Mouse (Mus musculus): ENCODE data around the gene Polg2. TPM values are rescaled to one million over a fixed set of nuclear protein-coding genes. Genes with fewer than 3 reads are reported as not detected.
"Not testable (repeated sequence)": the region's sequence is repeated elsewhere in the genome, so short reads cannot be mapped to it uniquely, and the experiment has no call there.

Gene Polg2
- 1 to 10 TPM; 3.1 to 3.4 TPM for total RNA-seq (2021)

DNA sequence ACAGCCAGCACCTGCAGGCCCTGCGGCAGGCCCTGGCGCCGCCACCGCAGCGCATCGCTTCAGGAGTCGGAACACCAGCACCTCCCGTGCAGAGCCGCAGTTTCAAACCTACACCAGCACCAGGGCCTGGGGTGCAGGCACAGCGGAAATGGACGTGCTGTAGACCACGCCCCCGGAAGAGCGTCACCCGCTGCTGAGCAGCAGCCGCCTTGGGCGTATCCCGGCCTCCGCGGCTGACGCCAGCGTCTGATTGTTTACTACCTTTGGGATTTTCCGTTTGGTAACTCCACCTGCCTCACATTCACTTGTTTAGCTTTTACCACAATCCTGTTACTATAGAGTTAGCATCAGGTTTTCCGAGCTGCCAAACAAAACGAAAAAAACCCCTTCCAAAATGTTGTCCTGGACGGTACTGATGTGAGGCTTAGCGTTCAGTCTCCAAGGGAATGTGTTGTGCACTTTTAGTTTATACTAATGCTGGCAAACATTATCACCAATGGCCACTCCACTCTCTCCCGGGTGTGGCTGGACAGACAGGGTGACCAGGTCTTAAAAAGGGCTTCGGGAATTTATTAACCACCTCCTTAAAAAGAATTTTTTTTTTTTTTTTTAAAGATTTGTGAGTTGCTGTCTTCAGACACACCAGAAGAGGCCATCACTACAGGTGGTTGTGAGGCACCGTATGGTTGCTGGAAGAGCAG lies at the start of gene Polg2:
TSS of gene Polg2 (minus strand) at position 150 of the 701 bp plus-strand sequence.
- peak; percentile 91 for DNase-seq

- DNase-seq = no peak
Measured at GRCm38 (mm10) chr11:106828079-106828478, 48.7 kb upstream of the Polg2 start.

- DNase-seq = no peak
Measured at GRCm38 (mm10) chr11:106824403-106824802, 45.1 kb upstream of the Polg2 start.

GRCm38 (mm10) chr11:106823741-106824140 lies 44.4 kb upstream of the Polg2 start:
- DNase-seq = no peak

GRCm38 (mm10) chr11:106822911-106823310 lies 43.6 kb upstream of the Polg2 start:
- no peak for DNase-seq

- no peak for DNase-seq
Measured at GRCm38 (mm10) chr11:106822491-106822890, 43.2 kb upstream of the Polg2 start.

GRCm38 (mm10) chr11:106821397-106821796 lies 42.1 kb upstream of the Polg2 start:
- no peak for DNase-seq

GRCm38 (mm10) chr11:106820972-106821371 lies 41.6 kb upstream of the Polg2 start:
- DNase-seq = peak; percentile 77

- DNase-seq = no peak
Measured at GRCm38 (mm10) chr11:106820252-106820651, 40.9 kb upstream of the Polg2 start.

- no peak for DNase-seq
Measured at GRCm38 (mm10) chr11:106819595-106819994, 40.3 kb upstream of the Polg2 start.

- DNase-seq = peak; percentile 46
Measured at GRCm38 (mm10) chr11:106818341-106818740, 39.0 kb upstream of the Polg2 start.

DNA sequence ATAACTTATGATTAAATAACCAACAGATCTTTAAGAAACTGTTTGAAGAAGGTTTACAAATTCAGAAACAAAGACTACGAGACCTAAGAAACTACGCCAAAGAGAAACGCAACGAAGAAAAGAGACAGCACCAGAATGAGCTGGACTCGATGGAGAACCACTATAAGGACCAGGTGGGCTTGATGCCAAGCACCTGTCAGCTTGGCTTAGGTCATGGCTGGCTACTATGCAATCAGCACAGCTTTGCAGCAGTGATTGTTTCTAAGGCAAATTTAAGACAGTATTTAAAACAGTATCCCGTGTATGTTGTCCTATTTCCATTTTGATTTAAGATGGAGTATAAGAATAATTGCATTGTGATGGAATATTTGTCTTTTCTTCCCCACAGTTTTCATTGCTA lies 38.5 kb upstream of the Polg2 start:
- DNase-seq = no peak

GRCm38 (mm10) chr11:106817156-106817555 lies 37.8 kb upstream of the Polg2 start:
- DNase-seq = no peak

GRCm38 (mm10) chr11:106816316-106816715 lies 37.0 kb upstream of the Polg2 start:
- no peak for DNase-seq

DNA sequence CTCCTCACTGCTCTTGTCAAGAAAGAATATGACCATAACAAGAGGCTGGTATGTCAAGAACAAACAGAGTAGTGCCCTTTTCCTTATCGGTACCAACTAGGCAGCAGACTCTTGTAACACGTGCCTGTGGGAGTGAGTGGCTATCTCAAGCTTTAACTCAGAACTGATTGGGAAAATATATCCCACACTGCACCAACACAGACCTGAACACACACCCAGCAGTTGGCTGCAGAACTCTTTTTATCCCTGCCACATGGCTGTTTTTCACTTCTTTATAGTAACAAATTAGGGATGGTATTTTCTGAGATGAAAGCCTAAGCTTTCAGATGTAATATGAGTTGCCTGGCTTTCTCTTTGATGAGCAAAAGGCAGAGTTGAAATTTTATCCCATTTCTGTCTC lies 36.4 kb upstream of the Polg2 start:
- DNase-seq = no peak

GRCm38 (mm10) chr11:106815331-106815730 lies 36.0 kb upstream of the Polg2 start:
- no peak for DNase-seq

DNA sequence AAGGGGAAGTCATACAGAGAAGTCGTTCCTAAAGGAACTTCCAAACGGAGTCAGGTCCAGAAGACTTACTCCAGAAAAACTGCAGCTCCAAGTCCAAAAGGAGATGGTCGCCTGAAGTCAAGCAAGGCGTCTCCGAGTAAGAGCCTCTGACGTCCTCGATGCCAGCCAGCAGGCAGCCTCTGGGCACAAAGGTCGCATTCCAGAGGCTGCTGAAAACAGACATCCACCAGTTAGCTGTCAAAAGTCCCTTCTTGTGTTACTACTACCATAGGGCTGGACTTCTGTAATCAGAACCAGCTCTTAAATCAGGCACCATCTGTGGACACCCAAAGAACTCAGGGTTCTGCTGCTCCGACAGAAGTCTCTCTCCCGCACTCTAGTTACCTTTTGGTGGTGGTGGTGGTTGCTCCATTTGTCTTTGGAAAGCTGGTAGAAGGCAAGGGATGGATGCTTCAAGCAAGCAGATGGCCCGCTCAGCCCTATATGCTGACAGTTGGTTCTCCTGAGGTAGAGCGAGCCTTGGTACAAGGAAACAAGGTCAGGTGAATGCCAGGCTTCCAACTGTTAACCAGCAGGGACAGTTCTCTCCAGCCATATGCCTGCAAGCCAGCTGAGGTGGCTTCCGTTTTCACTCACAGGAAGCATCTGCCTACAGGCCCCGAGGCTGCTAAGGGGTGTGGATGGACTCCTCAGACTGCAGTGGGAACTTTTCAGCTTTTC lies 35.4 kb upstream of the Polg2 start:
- no peak for DNase-seq

DNA sequence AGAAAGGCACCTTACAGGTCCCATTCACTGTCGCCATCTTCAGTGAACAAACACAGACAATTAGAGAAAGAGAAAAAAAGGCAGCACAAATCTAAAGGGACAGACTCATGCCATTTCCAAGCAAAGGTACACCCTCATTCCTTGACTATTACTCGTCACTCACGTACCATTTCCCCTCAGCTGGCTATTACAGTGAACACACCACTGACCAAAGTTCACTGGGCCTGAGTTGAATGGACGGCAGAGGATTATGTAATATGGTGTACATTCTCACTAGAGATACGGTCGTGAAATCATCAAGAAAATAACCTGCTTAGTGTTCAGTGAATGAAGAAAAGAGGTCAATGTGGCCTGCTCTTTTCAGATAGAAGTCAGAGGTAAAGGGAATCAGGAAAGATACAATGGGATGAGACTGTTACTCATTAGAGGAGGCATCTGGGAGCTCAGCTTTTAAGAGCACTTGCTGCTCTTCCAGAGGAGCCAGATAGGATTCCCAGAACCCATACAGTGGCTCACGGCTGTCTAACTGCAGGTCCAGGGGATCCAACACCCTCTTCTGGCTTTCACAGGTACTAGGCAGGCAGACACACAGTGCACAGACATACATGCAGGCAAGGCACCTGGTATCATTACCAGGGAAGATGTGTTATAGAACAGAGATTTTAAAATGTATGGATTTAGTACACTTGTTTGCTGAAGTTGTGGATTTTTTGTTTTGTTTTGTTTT lies 33.2 kb upstream of the Polg2 start:
- no peak for DNase-seq

GRCm38 (mm10) chr11:106807442-106807841 lies 28.1 kb upstream of the Polg2 start:
- not testable (repeated sequence) for DNase-seq

DNA sequence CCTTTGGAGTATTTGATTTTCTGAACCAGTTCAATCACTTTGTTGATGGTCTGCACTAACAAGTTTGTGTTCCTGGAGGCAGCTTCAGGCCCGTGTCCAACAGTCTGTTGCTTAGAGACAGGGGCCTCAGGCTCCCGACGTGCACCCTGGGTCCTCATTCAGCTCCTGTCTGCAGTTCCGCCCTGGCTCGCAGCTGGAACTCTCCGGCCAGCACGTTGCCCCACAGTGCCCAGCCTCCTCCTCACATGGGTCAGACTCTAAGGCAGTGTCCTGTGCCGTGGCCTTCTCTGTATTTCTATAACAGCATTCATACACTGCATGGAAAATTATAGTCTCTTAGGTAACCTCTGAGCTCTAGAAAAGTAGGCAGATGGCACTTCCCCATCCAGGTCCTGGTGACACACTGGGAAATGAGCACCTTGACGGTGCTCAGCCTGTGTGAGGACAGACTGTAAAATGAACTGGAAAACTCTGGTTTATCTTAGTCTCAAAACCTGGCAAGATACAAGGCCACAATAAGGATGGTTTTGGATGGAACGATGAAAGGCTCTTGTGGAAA lies 22.8 kb upstream of the Polg2 start:
- no peak for DNase-seq

DNA sequence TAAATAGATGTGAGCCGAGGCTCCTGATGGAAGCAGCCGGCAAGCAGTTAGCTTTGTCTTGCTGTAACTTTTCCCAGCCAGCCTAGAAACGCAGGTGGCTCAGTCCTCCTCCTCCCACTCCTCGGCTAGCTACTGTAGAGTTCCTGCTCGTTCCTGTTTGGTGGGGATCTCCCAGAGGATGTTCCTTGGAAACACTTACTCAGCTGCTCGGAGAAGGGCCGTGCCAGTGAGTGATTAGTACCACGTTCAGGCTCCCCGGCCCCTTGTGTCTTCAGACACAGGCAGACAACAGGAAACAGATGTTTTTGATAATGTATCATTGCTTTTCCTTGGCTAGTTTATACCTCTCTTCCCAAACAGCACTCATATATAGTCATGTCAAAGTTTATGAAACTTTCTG lies 16.3 kb upstream of the Polg2 start:
- DNase-seq = no peak

- DNase-seq = no peak
Measured at GRCm38 (mm10) chr11:106793846-106794245, 14.5 kb upstream of the Polg2 start.

DNA sequence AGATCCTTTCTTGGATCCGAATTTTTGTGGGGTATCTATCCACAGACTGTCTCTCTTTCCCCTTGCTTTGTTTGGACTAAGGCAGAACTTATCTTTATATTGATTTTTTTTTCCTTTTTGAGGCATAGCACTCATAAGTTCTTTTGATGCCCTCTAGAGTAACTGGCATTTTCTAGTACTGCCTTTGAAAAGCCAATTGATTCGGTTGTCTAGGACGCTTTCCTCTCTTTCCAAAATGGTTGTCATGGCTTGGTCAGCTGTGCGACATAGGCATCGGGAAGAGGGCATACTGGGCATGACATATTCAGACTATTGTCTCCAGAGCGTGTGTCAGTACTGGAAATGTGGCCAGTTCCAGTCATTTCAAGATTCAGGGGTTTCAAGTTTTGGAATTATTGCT lies 10.3 kb upstream of the Polg2 start:
- no peak for DNase-seq

Measured in heart, postnatal 4 days (tissue).